Mouse (Mus musculus): ENCODE results near the gene Polr2l.

Polr2l gene

DNA sequence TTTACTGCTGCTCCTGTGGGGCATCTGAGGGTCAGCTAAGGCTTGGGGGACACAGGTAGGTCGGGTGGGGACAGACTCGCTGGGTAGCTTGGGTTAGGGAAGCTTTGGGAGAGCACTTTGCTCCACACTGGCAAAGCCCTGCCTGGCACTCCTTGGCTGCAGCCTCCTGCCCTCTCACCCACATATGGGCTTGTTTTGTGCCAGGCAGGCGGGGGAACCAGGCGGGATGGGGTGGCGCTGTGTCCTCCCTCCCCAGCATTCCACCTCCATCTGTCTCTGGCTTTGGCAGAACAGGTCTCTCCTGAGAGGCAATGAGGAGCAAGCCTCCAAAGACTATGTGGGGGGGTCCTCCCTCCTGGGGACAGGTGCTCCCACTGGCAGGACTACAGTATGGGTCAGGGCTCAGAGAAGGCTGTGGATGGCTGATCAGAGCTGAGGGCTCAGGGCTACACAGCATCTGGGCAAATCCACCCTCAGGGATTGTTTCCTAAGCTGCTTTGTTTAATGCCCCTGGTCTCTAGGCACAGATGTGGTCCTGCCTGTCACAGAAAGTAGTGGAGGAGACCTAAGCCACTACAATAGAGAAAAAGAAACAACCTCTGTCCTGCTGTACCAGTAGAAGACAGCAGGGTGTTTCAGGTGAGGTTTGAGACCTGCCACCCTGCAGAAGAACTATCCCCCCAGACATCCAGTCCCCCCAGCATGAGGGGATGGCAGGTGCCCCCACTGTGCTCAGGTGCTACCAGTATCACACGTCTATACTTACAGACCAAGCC, 42.0 kb downstream of the Polr2l start:
- no peak for DNase-seq (ENCODE audit: low spot score in 2 of 2)

DNA sequence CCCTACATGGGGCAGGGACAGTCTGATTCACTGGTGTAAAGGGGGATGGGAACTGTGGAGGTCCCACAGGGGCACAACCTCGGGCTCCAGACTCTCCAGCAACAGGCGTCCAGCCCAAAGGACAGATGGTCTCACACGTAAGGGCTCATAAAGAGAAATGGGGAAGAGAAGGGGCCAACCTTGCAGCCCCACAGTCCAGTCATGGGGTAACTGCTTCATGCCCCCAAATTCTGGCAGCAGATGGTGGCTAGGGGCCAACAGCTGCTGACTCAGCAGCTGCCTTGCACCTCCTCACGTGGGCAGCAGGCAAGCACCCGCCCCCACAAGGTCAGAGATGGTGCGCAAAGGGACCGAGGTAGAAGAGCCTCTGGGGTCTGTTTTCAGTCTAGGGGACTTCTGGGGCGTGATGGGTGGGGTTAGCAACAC, 42.7 kb downstream of the Polr2l start:
- DNase-seq (ENCODE audit: low spot score in 2 of 2): no peak

GRCm38 (mm10) chr7:141431434-141432185, 43.3 kb downstream of the Polr2l start:
- no peak for DNase-seq (ENCODE audit: low spot score in 2 of 2)

DNA sequence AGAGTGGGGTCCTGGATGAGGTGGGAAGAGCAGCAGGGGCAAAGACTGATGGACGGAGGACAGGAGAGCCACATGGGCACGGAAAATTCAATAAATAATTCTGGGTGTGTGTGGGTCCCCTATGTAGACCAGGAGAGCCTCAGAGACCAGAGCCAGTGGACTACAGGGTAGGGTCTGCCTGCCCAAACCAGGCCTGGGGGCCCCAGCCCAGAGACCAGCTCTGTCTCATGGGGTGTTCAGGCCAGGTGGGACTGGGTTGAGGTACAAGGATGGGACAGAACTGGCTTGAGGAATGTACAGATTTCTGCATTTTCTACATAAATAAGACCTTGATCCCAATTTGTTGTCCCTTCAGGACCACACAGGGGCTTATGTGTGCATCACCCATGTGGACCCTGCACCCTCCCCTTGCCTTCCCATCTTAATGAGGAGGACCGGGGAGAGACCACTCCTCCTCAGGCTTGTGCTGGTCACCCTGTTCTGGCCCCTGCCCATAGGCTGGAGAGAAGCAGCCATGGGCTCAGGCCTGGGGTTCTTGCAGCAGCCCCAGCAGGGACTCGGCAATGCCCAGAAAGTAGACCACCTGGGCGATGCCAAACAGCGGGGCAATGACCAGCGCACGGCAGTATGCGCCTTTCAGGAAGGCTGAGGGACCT, 44.2 kb downstream of the Polr2l start:
- no peak for DNase-seq (ENCODE audit: low spot score in 2 of 2)

- no peak for DNase-seq (ENCODE audit: low spot score in 2 of 2)
These were observed 44.9 kb downstream of the Polr2l start for GRCm38 (mm10) chr7:141429840-141430584.

- no peak for DNase-seq (ENCODE audit: low spot score in 2 of 2)
These were observed 45.6 kb downstream of the Polr2l start, which contains the start of gene Cend1 for GRCm38 (mm10) chr7:141429310-141429709. Gene Cend1, minus strand, starts transcription at chr7:141429491.

DNA sequence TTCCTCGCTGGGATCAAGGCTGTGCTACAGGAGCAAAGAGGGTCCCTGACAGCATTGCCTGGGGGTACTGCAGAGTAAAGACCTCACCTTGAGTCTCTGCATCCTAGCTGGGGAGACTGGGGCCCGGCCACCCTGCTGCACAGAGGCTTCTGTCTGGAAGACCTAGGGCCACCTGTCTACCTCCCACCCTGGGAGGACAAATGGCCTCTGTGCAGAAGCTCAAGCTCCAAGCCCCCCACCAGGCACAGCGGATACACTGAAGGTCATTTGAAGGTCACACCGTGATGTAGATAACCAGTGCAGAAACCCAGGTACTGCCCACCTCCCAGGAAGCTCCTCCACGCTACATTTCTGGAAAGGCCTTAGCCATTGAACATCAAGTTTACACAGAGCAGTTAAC, 46.2 kb downstream of the Polr2l start:
- DNase-seq (ENCODE audit: low spot score in 2 of 2): no peak

DNA sequence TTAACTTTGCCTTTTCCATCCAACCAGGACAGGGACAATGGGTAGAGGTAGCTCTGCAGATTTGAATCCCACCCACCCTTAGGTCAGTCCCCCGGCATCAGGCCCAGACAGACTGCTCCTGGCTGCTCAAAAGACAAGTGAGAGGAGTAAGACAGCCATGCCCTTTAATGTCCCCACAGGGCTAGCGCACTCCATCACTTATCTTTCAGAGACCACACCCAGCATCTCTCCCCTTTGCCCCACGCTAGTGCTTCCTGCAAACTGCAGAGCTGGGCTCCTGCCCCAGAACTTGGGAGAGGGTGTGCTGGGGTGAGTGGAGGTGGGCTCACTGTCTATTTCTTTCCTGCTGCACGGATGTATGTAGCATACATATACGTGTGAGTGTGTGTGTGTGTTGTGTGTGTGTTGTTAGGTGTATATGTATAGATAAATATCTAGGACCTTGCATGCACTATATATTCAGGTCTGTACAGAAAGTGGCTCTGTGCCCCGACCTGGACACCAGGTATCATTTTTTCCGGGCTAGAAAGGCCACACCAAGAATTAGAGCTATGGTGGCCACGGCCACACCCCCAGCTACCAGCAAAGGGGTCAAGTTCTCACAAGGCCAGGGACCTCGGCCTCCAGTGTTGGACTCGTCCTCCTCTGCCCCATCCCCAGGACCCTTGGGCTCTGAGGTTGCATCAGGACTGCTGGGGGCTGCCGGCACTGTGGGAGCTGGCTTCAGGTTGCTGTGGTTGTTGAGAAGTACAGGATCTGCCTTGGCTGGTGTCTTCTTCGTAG, 47.8 kb downstream of the Polr2l start:
- no peak for DNase-seq (ENCODE audit: low spot score in 2 of 2)

DNA sequence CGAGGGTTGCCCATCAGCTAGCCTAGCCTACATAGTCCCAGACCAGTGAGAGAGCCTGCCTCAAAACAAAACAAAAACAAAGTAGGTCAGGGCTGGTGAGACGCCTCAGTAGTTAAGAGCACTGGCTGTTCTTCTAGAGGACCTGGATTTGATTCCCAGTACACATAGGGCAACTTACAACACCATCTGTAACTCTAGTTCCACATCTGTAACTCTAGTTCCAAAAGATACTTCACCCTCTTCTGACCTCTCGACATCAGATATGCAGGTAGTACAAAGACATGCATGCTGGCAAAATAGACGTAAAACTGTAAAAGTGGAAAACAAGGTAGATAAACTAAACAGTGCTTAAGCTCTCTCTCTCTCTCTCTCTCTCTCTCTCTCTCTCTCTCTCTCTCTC, 51.1 kb downstream of the Polr2l start:
- DNase-seq (ENCODE audit: low spot score in 2 of 2): no peak

Data from spleen, postnatal 14 days (tissue).